Mouse (Mus musculus): ENCODE results near the gene Hrc.

Gene Hrc

DNA sequence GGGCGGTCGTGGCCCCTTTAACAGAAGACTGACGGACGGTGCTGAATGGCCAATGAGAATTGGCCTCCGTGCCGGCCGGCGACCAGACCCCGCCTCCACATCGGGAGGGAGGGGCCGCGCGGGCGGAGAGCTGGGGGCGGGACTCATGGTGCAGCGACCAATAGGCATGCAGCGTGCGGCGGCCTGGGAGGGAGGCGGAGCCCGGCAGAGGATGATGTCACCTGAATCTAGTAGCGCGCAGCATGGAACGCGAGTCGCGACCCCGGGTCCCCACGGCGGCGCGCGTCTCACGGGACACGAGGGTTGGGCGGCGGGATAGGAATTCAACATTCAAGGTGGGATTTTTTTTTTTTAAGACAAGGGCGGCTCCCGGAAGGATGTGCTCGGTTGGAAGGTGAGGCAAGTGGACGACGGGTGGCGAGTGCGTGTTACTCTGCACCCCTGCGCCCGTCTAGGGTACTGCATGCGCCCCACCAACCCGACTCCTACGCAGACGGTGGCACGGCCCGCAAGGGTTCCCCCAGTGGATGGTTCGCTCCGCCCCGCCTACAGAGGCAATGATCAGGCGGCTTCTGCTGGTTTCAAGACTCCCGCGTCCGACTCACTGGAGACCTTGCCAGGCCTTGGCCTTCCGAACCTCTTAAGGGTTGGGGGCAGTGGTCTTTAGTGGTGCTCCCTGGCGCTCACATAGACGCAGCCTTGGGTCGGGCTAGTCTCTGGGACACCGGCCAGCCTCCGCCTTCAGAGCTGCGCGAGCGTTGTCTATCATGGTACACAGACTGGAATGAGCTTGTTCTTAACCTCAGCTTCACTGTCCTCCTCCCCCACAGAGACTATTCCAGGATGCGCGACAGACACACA lies 32.2 kb downstream of the Hrc start:
- under 1% methylated on average over 70 of the region's 70 CpGs for WGBS

DNA sequence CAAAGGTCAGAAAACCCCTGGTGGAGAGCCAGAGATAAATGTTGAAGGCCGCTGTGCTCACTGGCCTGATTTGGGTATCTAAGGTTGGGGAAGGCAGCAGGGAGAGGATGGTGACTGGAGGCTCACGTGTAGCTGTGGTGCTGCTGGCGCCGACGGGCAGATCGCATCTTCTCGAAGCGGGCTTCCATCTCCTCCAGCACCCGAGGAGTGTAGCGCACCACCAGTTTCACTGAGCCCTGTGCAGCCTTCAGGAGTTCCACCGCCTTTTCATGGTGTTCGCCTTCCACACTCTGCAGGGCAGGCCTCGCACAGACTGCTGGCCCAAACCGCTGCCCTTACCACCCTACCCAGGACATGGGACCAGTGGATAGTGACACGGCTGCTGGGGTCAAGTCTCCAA lies 33.1 kb downstream of the Hrc start:
- 47% methylated on average over 15 of the region's 15 CpGs for WGBS

DNA sequence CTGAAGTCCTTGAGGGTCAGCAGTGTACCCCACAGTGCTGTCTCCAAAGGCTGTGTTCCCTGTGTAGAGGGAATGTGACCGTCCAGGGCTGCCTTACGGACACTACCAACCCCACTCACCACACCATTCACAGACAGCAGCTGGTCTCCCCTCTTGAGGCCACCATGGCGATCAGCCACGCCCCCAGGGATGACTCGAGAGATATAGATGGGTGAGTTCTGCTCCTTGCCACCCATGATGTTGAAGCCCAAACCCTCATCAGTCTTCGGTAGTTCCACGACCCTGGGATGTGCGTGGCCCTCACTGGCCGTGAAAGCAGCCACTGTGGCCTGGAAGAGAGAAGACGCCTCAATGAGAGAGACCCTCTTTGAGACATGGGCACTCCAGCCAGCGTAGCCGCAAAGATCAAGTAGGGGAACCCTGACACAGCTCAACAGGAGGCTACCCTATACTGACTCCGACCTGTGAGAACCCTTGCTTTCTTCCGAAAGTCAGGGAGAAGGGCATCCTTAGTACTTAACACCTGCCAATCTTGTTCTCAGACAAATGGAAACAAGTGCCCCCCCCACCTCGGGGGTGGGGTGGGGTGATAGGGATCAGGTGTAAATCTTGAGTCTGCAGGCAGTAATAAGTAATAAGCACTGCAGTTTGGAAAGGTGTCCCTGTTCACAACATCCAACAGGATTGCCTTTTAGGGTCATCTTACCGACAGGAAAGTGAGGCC lies 34.1 kb downstream of the Hrc start:
- WGBS = 59% methylated on average over 16 of the region's 16 CpGs

DNA sequence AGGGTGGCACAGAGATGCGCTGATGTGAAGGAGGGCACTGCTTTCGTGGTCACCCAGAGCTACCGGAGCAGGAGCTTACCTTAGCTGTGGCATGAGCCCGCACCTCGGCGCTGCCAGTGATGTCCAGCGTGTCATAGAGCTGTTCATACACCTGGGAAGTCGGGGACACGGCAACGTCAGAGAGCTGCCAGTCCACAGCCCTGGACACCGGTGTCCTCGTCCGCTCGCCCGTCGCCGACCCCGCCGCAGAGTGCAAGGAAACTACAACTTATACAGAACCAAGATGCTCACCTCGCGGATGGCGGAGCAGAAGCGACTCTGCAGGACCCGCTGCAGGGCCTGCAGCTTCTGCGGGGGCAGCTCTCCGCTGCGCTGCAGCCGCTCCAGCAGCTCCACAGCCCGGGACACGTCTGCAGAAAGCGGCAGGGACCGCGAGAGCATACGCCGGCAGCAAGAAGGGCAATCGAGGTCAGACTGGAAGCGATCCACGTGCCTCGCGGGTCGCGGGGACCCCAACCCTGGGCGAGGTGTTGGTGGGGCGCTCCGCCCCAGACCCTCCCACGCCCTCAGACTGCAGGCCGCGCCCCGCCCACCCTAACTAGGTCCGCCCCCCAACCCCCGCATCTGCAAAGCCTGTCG lies 34.9 kb downstream of the Hrc start:
- WGBS = 4% methylated on average over 51 of the region's 52 CpGs

DNA sequence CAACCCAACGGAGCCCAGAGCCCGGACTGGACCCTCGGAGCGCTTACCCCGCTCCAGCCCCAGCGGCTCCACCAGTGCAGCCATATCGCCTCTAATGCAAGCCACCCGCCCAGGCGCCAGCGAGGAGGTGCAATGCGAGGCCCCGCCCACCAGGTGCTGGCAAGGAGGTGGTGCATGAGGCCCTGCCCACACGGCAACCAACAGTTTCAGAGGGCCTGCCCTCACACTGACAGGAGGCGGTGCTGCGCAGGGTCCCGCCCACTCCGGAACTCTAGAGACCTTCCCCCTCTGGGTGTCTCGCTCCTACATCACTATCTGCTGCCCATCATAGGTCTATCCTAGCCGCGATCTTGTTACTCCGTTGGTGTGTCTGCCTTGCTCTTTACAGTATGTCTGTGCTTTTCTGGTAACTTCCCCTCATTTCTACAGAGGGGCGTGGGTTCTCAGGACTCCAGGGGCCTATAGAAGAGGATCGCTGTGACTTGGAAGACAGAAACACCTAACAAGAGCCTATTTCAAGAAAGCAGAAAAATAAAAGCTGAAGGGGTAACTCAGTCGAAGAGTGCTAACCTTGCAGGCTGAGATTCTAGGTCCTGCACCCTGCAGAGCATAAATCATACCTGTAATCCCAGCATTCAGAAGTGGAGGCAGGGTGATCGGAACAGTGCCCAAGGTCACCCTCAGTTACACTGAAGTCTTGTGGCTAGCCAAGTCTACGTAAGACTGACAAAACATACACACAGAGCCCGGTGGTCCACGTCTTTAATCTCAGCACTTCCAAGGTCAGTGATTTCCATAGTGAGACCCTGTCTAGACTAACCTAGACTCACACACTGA lies 35.6 kb downstream of the Hrc start, which contains the start of gene Lin7b:
TSS of gene Lin7b (minus strand) at position 109 of the 837 bp plus-strand sequence.
- 10% methylated on average over 28 of the region's 28 CpGs for WGBS

DNA sequence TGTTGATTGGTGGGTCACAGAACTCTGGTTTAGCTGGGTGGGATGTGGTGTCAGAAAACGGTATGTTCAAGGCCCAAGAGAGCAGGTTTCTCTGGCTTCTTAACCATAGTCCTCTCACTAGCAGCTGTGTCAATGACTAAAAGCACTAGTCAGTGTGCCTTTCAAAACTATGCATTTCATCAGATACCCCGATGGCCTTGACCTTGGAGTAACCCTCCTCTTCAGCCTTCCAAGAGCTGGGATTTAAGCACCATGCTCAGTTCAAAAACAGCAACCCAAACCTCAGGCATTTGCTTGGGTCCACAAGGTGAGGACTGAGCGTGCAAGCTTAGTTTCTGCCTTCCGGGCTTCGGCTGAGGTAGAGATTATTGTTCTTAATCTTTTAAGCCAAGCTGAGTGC lies 37.3 kb downstream of the Hrc start:
- WGBS = 81% methylated on average over 5 of the region's 5 CpGs

DNA sequence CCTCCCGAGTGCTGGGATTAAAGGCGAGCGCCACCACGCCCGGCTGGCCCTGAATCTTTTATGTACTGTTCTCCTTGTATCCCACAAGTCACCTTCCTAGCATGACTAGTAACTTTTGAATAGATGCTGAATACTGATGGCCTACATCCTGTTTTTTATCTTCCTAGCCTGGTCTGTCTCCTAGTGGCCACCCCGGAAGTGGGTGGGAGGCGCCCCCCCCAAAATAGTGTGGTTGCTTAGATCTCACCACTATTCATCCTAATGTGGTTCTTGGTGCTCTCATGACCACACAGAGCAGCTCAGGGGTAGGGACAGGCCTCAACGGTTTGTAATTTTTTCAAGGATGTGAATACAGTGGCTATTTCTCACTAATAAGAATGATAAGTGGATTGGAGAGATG lies 39.5 kb downstream of the Hrc start:
- 89% methylated on average over 8 of the region's 8 CpGs for WGBS

DNA sequence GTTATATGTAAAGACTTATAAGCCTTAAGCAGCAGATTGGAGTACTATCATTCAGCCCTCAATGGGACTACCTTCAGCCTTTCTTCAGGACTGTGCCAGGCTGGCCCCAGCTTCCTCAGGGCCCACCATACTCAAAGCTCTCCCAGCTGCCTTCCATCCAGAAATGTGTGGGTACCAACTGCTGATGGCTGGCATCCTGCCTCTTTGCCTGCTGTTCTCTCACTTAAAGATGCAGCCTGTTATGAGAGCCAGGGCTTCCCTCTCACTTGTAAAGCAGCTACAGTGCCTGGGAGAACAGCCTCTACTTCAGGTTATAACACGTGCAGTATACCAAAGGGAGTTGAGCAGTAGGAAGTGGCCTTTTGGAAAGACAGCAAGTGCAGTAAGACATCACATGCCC lies 41.0 kb downstream of the Hrc start:
- WGBS = 39% methylated on average over 1 of the region's 1 CpGs

DNA sequence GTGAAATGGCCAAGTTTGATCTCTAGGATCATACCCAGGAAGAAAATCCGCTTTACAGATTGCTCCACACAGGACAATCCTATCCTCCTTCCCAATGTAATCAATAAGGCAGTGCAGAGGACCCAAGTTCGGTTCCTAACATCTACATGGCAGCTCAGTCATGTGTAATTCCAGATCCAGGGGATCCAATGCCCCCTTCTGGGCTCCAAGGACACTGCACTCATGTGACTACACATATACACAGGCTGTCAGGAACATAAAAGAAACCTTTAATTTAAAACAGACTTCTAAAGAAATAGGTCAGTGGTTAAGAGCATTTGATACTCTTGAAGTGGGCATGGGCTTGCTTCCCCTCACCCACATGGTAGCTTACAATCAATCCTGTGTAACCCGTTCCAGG lies 51.0 kb downstream of the Hrc start:
- 92% methylated on average over 3 of the region's 3 CpGs for WGBS

Data from cerebral cortex, adult 2 months (tissue).